Mouse (Mus musculus): ENCODE measurements around the gene Fam186b. TPM values are rescaled to one million over a fixed set of nuclear protein-coding genes. Genes with fewer than 3 reads are reported as not detected.

Fam186b gene
- polyA plus RNA-seq, 1 experiment from 2014 or later = not detected

GRCm38 (mm10) chr15:99242045-99242444, 53.6 kb downstream of the Fam186b start:
- no peak overlapping the region for H3K4me2 ChIP-seq
- no peak overlapping the region for H3K4me3 ChIP-seq (replicated peaks)
- no peak for ATAC-seq (ENCODE audit: insufficient read depth)
- no peak overlapping the region for H3K9ac ChIP-seq
- peaks cover 45% of the 10 kb centered on the region for H3K36me3 ChIP-seq (replicated peaks)
- WGBS (ENCODE audit: insufficient replicate concordance) = 79% methylated on average over 10 of the region's 10 CpGs
- H3K9me3 ChIP-seq (replicated peaks) = no peaks in the 10 kb centered on the region
- no peaks in the 10 kb centered on the region for H3K4me1 ChIP-seq (replicated peaks)
- H3K27me3 ChIP-seq = no peaks in the 10 kb centered on the region
- no peak overlapping the region for H3K27ac ChIP-seq (replicated peaks)

- H3K36me3 ChIP-seq (replicated peaks) = peaks cover 38% of the 10 kb centered on the region
- no peak overlapping the region for H3K27ac ChIP-seq (replicated peaks)
- H3K4me3 ChIP-seq (replicated peaks) = no peak overlapping the region
- no peak overlapping the region for H3K9ac ChIP-seq
- H3K27me3 ChIP-seq = no peaks in the 10 kb centered on the region
- no peak overlapping the region for H3K4me2 ChIP-seq
- ATAC-seq (ENCODE audit: insufficient read depth) = no peak
- 64% methylated on average over 4 of the region's 4 CpGs for WGBS (ENCODE audit: insufficient replicate concordance)
- H3K9me3 ChIP-seq (replicated peaks) = no peaks in the 10 kb centered on the region
- no peaks in the 10 kb centered on the region for H3K4me1 ChIP-seq (replicated peaks)
These were observed 54.4 kb downstream of the Fam186b start for GRCm38 (mm10) chr15:99241249-99241648.

- WGBS (ENCODE audit: insufficient replicate concordance) = 50% methylated on average over 4 of the region's 4 CpGs
These were observed 55.6 kb downstream of the Fam186b start for GRCm38 (mm10) chr15:99240129-99240528.

GRCm38 (mm10) chr15:99238006-99238405, 57.7 kb downstream of the Fam186b start:
- Histone ChIP-seq H3K36me3 (replicated peaks) (peaks cover 5% of the 10 kb centered on the region; the same call in 1 of the 2 replicates), H3K4me3 (replicated peaks) (no peak overlapping the region), H3K9ac (no peak overlapping the region), H3K27ac (replicated peaks) (no peak overlapping the region), H3K4me2 (no peak overlapping the region), H3K27me3 (peaks cover 22% of the 10 kb centered on the region), H3K9me3 (replicated peaks) (no peaks in the 10 kb centered on the region), H3K4me1 (replicated peaks) (peaks cover 3% of the 10 kb centered on the region; the same call in 1 of the 2 replicates)
- ATAC-seq (ENCODE audit: insufficient read depth) = no peak
- WGBS (ENCODE audit: insufficient replicate concordance) = 52% methylated on average over 11 of the region's 11 CpGs

More at GRCm38 (mm10) chr15:99240129-99240528, 55.6 kb downstream of the Fam186b start:
- no peak overlapping the region for H3K4me2 ChIP-seq
- 0 out of 2 replicates have a peak, but pooled peaks cover 4% of the 10 kb centered on the region for H3K27me3 ChIP-seq
- no peaks in the 10 kb centered on the region for H3K9me3 ChIP-seq (replicated peaks)
- ATAC-seq (ENCODE audit: insufficient read depth) = no peak
- no peaks in the 10 kb centered on the region for H3K4me1 ChIP-seq (replicated peaks)
- no peak overlapping the region for H3K9ac ChIP-seq
- H3K27ac ChIP-seq (replicated peaks) = no peak overlapping the region
- no peak overlapping the region for H3K4me3 ChIP-seq (replicated peaks)
- peaks cover 26% of the 10 kb centered on the region for H3K36me3 ChIP-seq (replicated peaks)

GRCm38 (mm10) chr15:99234326-99235010, 61.2 kb downstream of the Fam186b start:
- peaks cover 3% of the 10 kb centered on the region; the same call in 1 of the 2 replicates for H3K4me1 ChIP-seq (replicated peaks)
- no peaks in the 10 kb centered on the region for H3K36me3 ChIP-seq (replicated peaks)
- H3K4me2 ChIP-seq = no peak overlapping the region
- no peak overlapping the region for H3K4me3 ChIP-seq (replicated peaks)
- no peak overlapping the region for H3K9ac ChIP-seq
- no peak overlapping the region for H3K27ac ChIP-seq (replicated peaks)
- WGBS (ENCODE audit: insufficient replicate concordance) = 50% methylated on average over 12 of the region's 12 CpGs
- H3K9me3 ChIP-seq (replicated peaks) = no peaks in the 10 kb centered on the region
- H3K27me3 ChIP-seq = peaks cover 56% of the 10 kb centered on the region
- peak; percentile 26; the same call in 1 of the 2 replicates for ATAC-seq (ENCODE audit: insufficient read depth)

GRCm38 (mm10) chr15:99233719-99234118, 62.0 kb downstream of the Fam186b start:
- no peak overlapping the region for H3K4me2 ChIP-seq
- 43% methylated on average over 17 of the region's 17 CpGs for WGBS (ENCODE audit: insufficient replicate concordance)

GRCm38 (mm10) chr15:99231998-99232397, 63.7 kb downstream of the Fam186b start:
- peaks cover 81% of the 10 kb centered on the region for H3K27me3 ChIP-seq
- H3K4me2 ChIP-seq = no peak overlapping the region
- H3K9ac ChIP-seq = no peak overlapping the region
- no peak overlapping the region for H3K27ac ChIP-seq (replicated peaks)
- peaks cover 3% of the 10 kb centered on the region; the same call in 1 of the 2 replicates for H3K4me1 ChIP-seq (replicated peaks)
- no peak for ATAC-seq (ENCODE audit: insufficient read depth)
- H3K9me3 ChIP-seq (replicated peaks) = no peaks in the 10 kb centered on the region
- H3K4me3 ChIP-seq (replicated peaks) = no peak overlapping the region
- 45% methylated on average over 10 of the region's 10 CpGs for WGBS (ENCODE audit: insufficient replicate concordance)
- H3K36me3 ChIP-seq (replicated peaks) = no peaks in the 10 kb centered on the region

More at GRCm38 (mm10) chr15:99233719-99234118, 62.0 kb downstream of the Fam186b start:
- H3K4me1 ChIP-seq (replicated peaks) = peaks cover 3% of the 10 kb centered on the region; the same call in 1 of the 2 replicates
- H3K27me3 ChIP-seq = peaks cover 64% of the 10 kb centered on the region
- no peak overlapping the region for H3K27ac ChIP-seq (replicated peaks)
- H3K36me3 ChIP-seq (replicated peaks) = no peaks in the 10 kb centered on the region
- no peak for ATAC-seq (ENCODE audit: insufficient read depth)
- H3K9me3 ChIP-seq (replicated peaks) = no peaks in the 10 kb centered on the region
- H3K4me3 ChIP-seq (replicated peaks) = no peak overlapping the region
- H3K9ac ChIP-seq = no peak overlapping the region

GRCm38 (mm10) chr15:99226090-99226489, 69.6 kb downstream of the Fam186b start:
- Histone ChIP-seq H3K9me3 (replicated peaks) (no peaks in the 10 kb centered on the region), H3K27ac (replicated peaks) (no peak overlapping the region), H3K36me3 (replicated peaks) (no peaks in the 10 kb centered on the region), H3K9ac (no peak overlapping the region), H3K4me1 (replicated peaks) (peaks cover 24% of the 10 kb centered on the region), H3K4me2 (no peak overlapping the region), H3K27me3 (peaks cover 99% of the 10 kb centered on the region), H3K4me3 (replicated peaks) (no peak overlapping the region)
- 17% methylated on average over 14 of the region's 14 CpGs for WGBS (ENCODE audit: insufficient replicate concordance)
- ATAC-seq (ENCODE audit: insufficient read depth) = no peak

- 2% methylated on average over 22 of the region's 22 CpGs for WGBS (ENCODE audit: insufficient replicate concordance)
- Histone ChIP-seq H3K27me3 (peaks cover 100% of the 10 kb centered on the region), H3K4me3 (replicated peaks) (peak overlapping the region; percentile 49), H3K4me2 (peak overlapping the region; percentile 69; the same call in 1 of the 2 replicates), H3K9ac (no peak overlapping the region), H3K27ac (replicated peaks) (no peak overlapping the region), H3K4me1 (replicated peaks) (peaks cover 24% of the 10 kb centered on the region), H3K36me3 (replicated peaks) (no peaks in the 10 kb centered on the region), H3K9me3 (replicated peaks) (no peaks in the 10 kb centered on the region)
- no peak for ATAC-seq (ENCODE audit: insufficient read depth)
These were observed 70.4 kb downstream of the Fam186b start for GRCm38 (mm10) chr15:99225081-99225810.

GRCm38 (mm10) chr15:99224208-99224911, 71.3 kb downstream of the Fam186b start, which contains the start of gene Kcnh3:
Gene Kcnh3 (plus strand): TSS chr15:99224861.
- Histone ChIP-seq H3K4me3 (replicated peaks) (peak within 1 kb of the TSS; percentile 49), H3K4me2 (peak within 1 kb of the TSS; percentile 69), H3K27ac (replicated peaks) (no peak within 1 kb of the TSS), H3K4me1 (replicated peaks) (peaks cover 24% of the 10 kb centered on the region), H3K36me3 (replicated peaks) (no peaks in the 10 kb centered on the region), H3K9me3 (replicated peaks) (no peaks in the 10 kb centered on the region), H3K9ac (no peak within 1 kb of the TSS), H3K27me3 (peaks cover 100% of the 10 kb centered on the region)
- WGBS (ENCODE audit: insufficient replicate concordance) = 1% methylated on average over 66 of the region's 66 CpGs
- ATAC-seq (ENCODE audit: insufficient read depth) = 0 out of 2 replicates have a peak, but pooled peaks have one; percentile 24

Data from liver, embryonic 15.5 days (tissue).